Mouse (Mus musculus) induced T-regulatory cell, adult 2 months (primary cell): ENCODE measurements around the gene Cyp19a1.

Source experiments
- DNase-seq: peaks from one replicate; pipeline ENCODE4 v3.0.0-alpha.2; 2012; ENCODE audit warnings: low read depth

Gene Cyp19a1

DNA sequence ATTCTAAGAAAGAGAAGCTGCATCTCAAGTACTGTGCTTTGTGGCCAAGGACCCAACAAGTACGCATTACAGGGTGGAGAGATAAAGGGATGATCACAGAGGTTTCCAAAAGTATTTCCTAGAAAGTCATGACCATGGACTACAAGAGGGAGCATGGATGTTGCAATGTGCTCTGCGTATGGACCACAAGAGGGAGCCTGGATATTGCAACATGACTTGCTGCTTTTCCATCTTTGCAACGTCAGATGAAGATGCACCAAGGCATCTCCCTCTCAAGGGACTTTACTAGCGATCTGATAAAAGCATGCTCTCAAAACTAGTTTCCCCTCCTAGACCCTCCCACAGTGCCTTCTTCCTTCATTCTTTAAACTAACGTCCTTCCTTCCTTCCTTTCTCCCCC, 98.4 kb downstream of the Cyp19a1 start:
- DNase-seq, result no peak

DNA sequence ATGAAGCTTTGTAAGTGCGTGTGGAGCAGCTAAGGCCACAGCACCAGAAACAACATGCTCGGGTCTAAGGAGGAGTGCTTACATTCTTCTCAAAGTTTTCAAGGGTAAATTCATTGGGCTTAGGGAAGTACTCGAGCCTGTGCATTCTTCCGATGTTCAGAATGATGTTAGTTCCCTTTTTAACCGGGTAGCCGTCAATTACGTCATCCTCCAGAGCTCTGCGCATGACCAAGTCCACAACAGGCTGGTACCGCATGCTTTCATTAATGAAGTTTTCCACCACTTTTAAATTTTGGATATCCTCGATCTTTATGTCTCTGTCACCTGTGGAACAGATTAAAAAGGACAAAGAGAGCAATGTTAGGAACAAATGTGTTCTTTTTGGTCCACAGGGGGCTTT, 99.5 kb downstream of the Cyp19a1 start:
- DNase-seq, result no peak

- no peak for DNase-seq
These were observed 104.8 kb downstream of the Cyp19a1 start for GRCm38 (mm10) chr9:54163117-54163516.

DNA sequence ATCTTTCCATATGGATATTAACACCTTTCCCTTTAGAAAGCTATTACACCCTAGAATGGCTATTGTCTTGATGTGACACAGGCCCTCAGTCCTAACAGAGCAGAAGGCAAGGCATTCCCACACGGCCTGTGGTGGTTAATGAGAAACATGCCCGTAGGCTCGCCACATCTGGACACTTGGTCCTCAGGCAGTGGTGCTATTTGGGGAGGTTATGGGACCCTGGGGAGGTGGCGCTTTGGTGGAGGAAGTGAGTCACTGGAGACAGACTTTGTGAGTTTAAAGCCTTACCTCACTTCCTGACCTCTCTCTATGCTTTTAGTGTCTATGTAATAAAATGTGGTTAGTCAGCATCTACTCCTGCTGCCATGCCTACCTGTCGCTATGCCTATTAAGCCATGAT, 114.2 kb downstream of the Cyp19a1 start:
- DNase-seq, result no peak

- no peak for DNase-seq
These were observed 128.7 kb downstream of the Cyp19a1 start for GRCm38 (mm10) chr9:54139191-54139590.
